ENCODE assay signal across 29 mouse cellular contexts in genomic region chr14:86997318-86997717, GRCm38 (mm10).
DNase-seq lines count a peak whose midpoint lies in the region; ATAC-seq lines count a peak whose summit lies in the region.
"Had no signal": no experiment of that assay in that cellular context is flagged by ENCODE, and none has a peak within 500 bp of the region (broad histone marks: within the 10 kb centered on the region; RNA-seq: fewer than 3 reads in every experiment).

No protein-coding gene starts in this region.

- H3K9me3 ChIP-seq in limb, embryonic 11.5 days (ENCODE audit: control insufficient read depth, low read length) = no peaks in the 10 kb centered on the region
- H3K9me3 ChIP-seq in limb, embryonic 10.5 days (replicated peaks) = no peaks in the 10 kb centered on the region
- no peaks in the 10 kb centered on the region for H3K9me3 ChIP-seq in embryonic facial prominence, embryonic 11.5 days (replicated peaks; ENCODE audit: control insufficient read depth, low read length)
- H3K9me3 ChIP-seq in limb, embryonic 13.5 days = no peaks in the 10 kb centered on the region
- no peaks in the 10 kb centered on the region for H3K9me3 ChIP-seq in forebrain, embryonic 10.5 days
- H3K9me3 ChIP-seq: embryonic facial prominence, embryonic 15.5 days; forebrain, embryonic 12.5 days; G1E; heart, embryonic 12.5 days; heart, embryonic 15.5 days; hindbrain, embryonic 10.5 days; hindbrain, embryonic 13.5 days; intestine, embryonic 15.5 days had no signal

- H3K36me3 ChIP-seq in limb, embryonic 11.5 days (ENCODE audit: control insufficient read depth, insufficient read depth, low read length) = no peaks in the 10 kb centered on the region
- H3K36me3 ChIP-seq in limb, embryonic 10.5 days = 0 out of 2 replicates have a peak, but pooled peaks cover 3% of the 10 kb centered on the region
- no peaks in the 10 kb centered on the region for H3K36me3 ChIP-seq in embryonic facial prominence, embryonic 11.5 days (replicated peaks; ENCODE audit: control insufficient read depth, insufficient read depth, low read depth, low read length)
- no peaks in the 10 kb centered on the region for H3K36me3 ChIP-seq in limb, embryonic 13.5 days
- peaks cover 15% of the 10 kb centered on the region; the same call in 1 of the 2 replicates for H3K36me3 ChIP-seq in forebrain, embryonic 10.5 days (replicated peaks)
- H3K36me3 ChIP-seq: embryonic facial prominence, embryonic 15.5 days; forebrain, embryonic 12.5 days; heart, embryonic 15.5 days; hindbrain, embryonic 10.5 days; hindbrain, embryonic 13.5 days; intestine, embryonic 15.5 days had no signal

- no peak overlapping the region for H3K4me2 ChIP-seq in limb, embryonic 11.5 days (ENCODE audit: low read depth, severe bottlenecking)
- H3K4me2 ChIP-seq in embryonic facial prominence, embryonic 11.5 days (ENCODE audit: low read depth, low read length) = no peak overlapping the region
- H3K4me2 ChIP-seq in limb, embryonic 13.5 days (replicated peaks) = no peak overlapping the region
- H3K4me2 ChIP-seq: embryonic facial prominence, embryonic 15.5 days; forebrain, embryonic 12.5 days; heart, embryonic 12.5 days; heart, embryonic 15.5 days; hindbrain, embryonic 13.5 days; intestine, embryonic 15.5 days had no signal

- H3K4me3 ChIP-seq in limb, embryonic 11.5 days (ENCODE audit: low read depth, low read length) = no peak overlapping the region
- no peak overlapping the region for H3K4me3 ChIP-seq in limb, embryonic 10.5 days
- no peak overlapping the region for H3K4me3 ChIP-seq in embryonic facial prominence, embryonic 11.5 days (ENCODE audit: low read depth, low read length)
- no peak overlapping the region for H3K4me3 ChIP-seq in limb, embryonic 13.5 days
- H3K4me3 ChIP-seq in forebrain, embryonic 10.5 days = no peak overlapping the region
- H3K4me3 ChIP-seq: embryonic facial prominence, embryonic 15.5 days; forebrain, embryonic 12.5 days; heart, embryonic 12.5 days; heart, embryonic 15.5 days; hindbrain, embryonic 10.5 days; hindbrain, embryonic 13.5 days; intestine, embryonic 15.5 days had no signal

- peak; percentile 44; the same call in 1 of the 2 replicates for ATAC-seq in limb, embryonic 11.5 days (ENCODE audit: insufficient number of reproducible peaks, low FRiP score, low TSS enrichment, low read depth)
- peak; percentile 65 for ATAC-seq in embryonic facial prominence, embryonic 11.5 days (replicated peaks; ENCODE audit: insufficient number of reproducible peaks, low FRiP score, low TSS enrichment, low read depth)
- peak; percentile 57; the same call in 1 of the 2 replicates for ATAC-seq in limb, embryonic 13.5 days (ENCODE audit: low FRiP score, low read depth)
- ATAC-seq: forebrain, embryonic 16.5 days; hindbrain, embryonic 16.5 days; intestine, embryonic 15.5 days; Patski had no signal

- DNase-seq in limb, embryonic 11.5 days (ENCODE audit: low spot score) = no peak
- DNase-seq in limb, embryonic 10.5 days (ENCODE audit: low spot score) = no peak
- DNase-seq in embryonic facial prominence, embryonic 11.5 days (ENCODE audit: low spot score) = peak; percentile 51
- DNase-seq in forebrain, embryonic 10.5 days (ENCODE audit: extremely low spot score, low spot score) = no peak
- DNase-seq in natural killer cell, adult 2 months (ENCODE audit: low spot score in 2 of 2) = no peak
- no peak for DNase-seq in gastrocnemius, postnatal 4 days (ENCODE audit: low spot score in 2 of 2)
- DNase-seq: adrenal gland, postnatal 10 days; adrenal gland, postnatal 36 days; B cell, adult 2 months; cerebellum, adult 18-20 months; cerebellum, adult 9-10 months; cerebellum, postnatal 14 days; gastrocnemius, postnatal 10 days; heart, adult 18-20 months; heart, postnatal 10 days; heart, postnatal 36 days had no signal

- WGBS in limb, embryonic 11.5 days = 40% methylated on average over 4 of the region's 4 CpGs
- WGBS in limb, embryonic 10.5 days = 52% methylated on average over 4 of the region's 4 CpGs
- WGBS in embryonic facial prominence, embryonic 11.5 days = 37% methylated on average over 4 of the region's 4 CpGs
- WGBS in limb, embryonic 13.5 days = 35% methylated on average over 4 of the region's 4 CpGs
- 68% methylated on average over 4 of the region's 4 CpGs for WGBS in forebrain, embryonic 10.5 days

- no peaks in the 10 kb centered on the region for H3K27me3 ChIP-seq in limb, embryonic 11.5 days (ENCODE audit: control insufficient read depth, insufficient read depth, low read length)
- no peaks in the 10 kb centered on the region for H3K27me3 ChIP-seq in limb, embryonic 10.5 days (ENCODE audit: low read depth, poor library complexity, severe bottlenecking)
- no peaks in the 10 kb centered on the region for H3K27me3 ChIP-seq in embryonic facial prominence, embryonic 11.5 days (ENCODE audit: control insufficient read depth, insufficient read depth, low read length)
- no peaks in the 10 kb centered on the region for H3K27me3 ChIP-seq in limb, embryonic 13.5 days
- H3K27me3 ChIP-seq in forebrain, embryonic 10.5 days (ENCODE audit: poor library complexity, severe bottlenecking) = no peaks in the 10 kb centered on the region
- H3K27me3 ChIP-seq: CH12.LX; embryonic facial prominence, embryonic 15.5 days; forebrain, embryonic 12.5 days; heart, embryonic 12.5 days; heart, embryonic 15.5 days; hindbrain, embryonic 13.5 days; intestine, embryonic 15.5 days; Patski had no signal

- H3K27ac ChIP-seq in limb, embryonic 11.5 days (replicated peaks; ENCODE audit: low read depth, low read length) = no peak overlapping the region
- H3K27ac ChIP-seq in limb, embryonic 10.5 days = no peak overlapping the region
- no peak overlapping the region for H3K27ac ChIP-seq in embryonic facial prominence, embryonic 11.5 days (replicated peaks; ENCODE audit: low read depth, low read length)
- H3K27ac ChIP-seq in limb, embryonic 13.5 days = no peak overlapping the region
- no peak overlapping the region for H3K27ac ChIP-seq in forebrain, embryonic 10.5 days
- H3K27ac ChIP-seq: embryonic facial prominence, embryonic 15.5 days; forebrain, embryonic 12.5 days; heart, embryonic 15.5 days; hindbrain, embryonic 10.5 days; hindbrain, embryonic 13.5 days; intestine, embryonic 15.5 days had no signal

- H3K4me1 ChIP-seq in limb, embryonic 11.5 days (ENCODE audit: control insufficient read depth, insufficient read depth, low read length) = no peaks in the 10 kb centered on the region
- H3K4me1 ChIP-seq in limb, embryonic 10.5 days = no peaks in the 10 kb centered on the region
- H3K4me1 ChIP-seq in embryonic facial prominence, embryonic 11.5 days (ENCODE audit: control insufficient read depth, insufficient read depth, low read length) = no peaks in the 10 kb centered on the region
- no peaks in the 10 kb centered on the region for H3K4me1 ChIP-seq in limb, embryonic 13.5 days
- H3K4me1 ChIP-seq in forebrain, embryonic 10.5 days = no peaks in the 10 kb centered on the region
- H3K4me1 ChIP-seq: embryonic facial prominence, embryonic 15.5 days; forebrain, embryonic 12.5 days; heart, embryonic 12.5 days; heart, embryonic 15.5 days; hindbrain, embryonic 10.5 days; hindbrain, embryonic 13.5 days; intestine, embryonic 15.5 days had no signal

- no peak overlapping the region for H3K9ac ChIP-seq in limb, embryonic 11.5 days (ENCODE audit: low read length)
- no peak overlapping the region for H3K9ac ChIP-seq in embryonic facial prominence, embryonic 11.5 days (replicated peaks; ENCODE audit: low read length)
- H3K9ac ChIP-seq in limb, embryonic 13.5 days = no peak overlapping the region
- H3K9ac ChIP-seq: embryonic facial prominence, embryonic 15.5 days; forebrain, embryonic 12.5 days; heart, embryonic 12.5 days; heart, embryonic 15.5 days; hindbrain, embryonic 13.5 days; intestine, embryonic 15.5 days had no signal
